Mouse (Mus musculus): ENCODE data around the gene Ubash3a. TPM values are rescaled to one million over a fixed set of nuclear protein-coding genes. Genes with fewer than 3 reads are reported as not detected.
"Not testable (repeated sequence)": the region's sequence is repeated elsewhere in the genome, so short reads cannot be mapped to it uniquely, and the experiment has no call there.

Gene Ubash3a
- total and polyA plus RNA-seq, 2 experiments from 2014 or later: 0.21 TPM; not detected in 1

- no peak overlapping the region for H3K27ac ChIP-seq
- no peak for ATAC-seq
- H3K27me3 ChIP-seq (ENCODE audit: insufficient read depth, low read length): no peaks in the 10 kb centered on the region
- WGBS: 89% methylated on average over 4 of the region's 4 CpGs
- H3K4me3 ChIP-seq (ENCODE audit: low read length): no peak overlapping the region
- TF ChIP-seq CTCF (IDR thresholded peaks at IDR 0.05; ENCODE audit: low read depth): no peak
- H3K4me2 ChIP-seq (ENCODE audit: low read depth, low read length): no peak overlapping the region
- no peak overlapping the region for H3K9ac ChIP-seq (replicated peaks; ENCODE audit: low read length)
- H3K9me3 ChIP-seq (ENCODE audit: low read length): no peaks in the 10 kb centered on the region
- H3K4me1 ChIP-seq (ENCODE audit: insufficient read depth, low read length): no peaks in the 10 kb centered on the region
- no peaks in the 10 kb centered on the region for H3K36me3 ChIP-seq (ENCODE audit: insufficient read depth, low read length)
- DNase-seq (ENCODE audit: low spot score): no peak
Observed at GRCm38 (mm10) chr17:31270246-31270645, 62.6 kb downstream of the Ubash3a start.

- not testable (repeated sequence) for H3K36me3 ChIP-seq (ENCODE audit: insufficient read depth, low read length); H3K27ac ChIP-seq; ATAC-seq; H3K27me3 ChIP-seq (ENCODE audit: insufficient read depth, low read length); H3K4me2 ChIP-seq (ENCODE audit: low read depth, low read length); DNase-seq (ENCODE audit: low spot score); H3K9me3 ChIP-seq (ENCODE audit: low read length); H3K9ac ChIP-seq (replicated peaks; ENCODE audit: low read length); H3K4me1 ChIP-seq (ENCODE audit: insufficient read depth, low read length); H3K4me3 ChIP-seq (ENCODE audit: low read length)
- 86% methylated on average over 8 of the region's 8 CpGs for WGBS
Observed at GRCm38 (mm10) chr17:31270736-31271135, 63.1 kb downstream of the Ubash3a start.

- Histone ChIP-seq H3K4me3 (ENCODE audit: low read length) (no peak overlapping the region), H3K36me3 (ENCODE audit: insufficient read depth, low read length) (no peaks in the 10 kb centered on the region), H3K27me3 (ENCODE audit: insufficient read depth, low read length) (no peaks in the 10 kb centered on the region), H3K9ac (replicated peaks; ENCODE audit: low read length) (no peak overlapping the region), H3K27ac (no peak overlapping the region), H3K9me3 (ENCODE audit: low read length) (no peaks in the 10 kb centered on the region), H3K4me2 (ENCODE audit: low read depth, low read length) (no peak overlapping the region), H3K4me1 (ENCODE audit: insufficient read depth, low read length) (no peaks in the 10 kb centered on the region)
- ATAC-seq: no peak
- 63% methylated on average over 4 of the region's 7 CpGs for WGBS
- no peak for DNase-seq (ENCODE audit: low spot score)
- TF ChIP-seq CTCF (IDR thresholded peaks at IDR 0.05; ENCODE audit: low read depth): peak; percentile 29
Observed at GRCm38 (mm10) chr17:31271136-31271851, 63.6 kb downstream of the Ubash3a start.

GRCm38 (mm10) chr17:31272416-31273165 lies 64.9 kb downstream of the Ubash3a start:
- no peak for ATAC-seq
- Histone ChIP-seq H3K4me2 (ENCODE audit: low read depth, low read length) (no peak overlapping the region), H3K9ac (replicated peaks; ENCODE audit: low read length) (no peak overlapping the region), H3K27ac (no peak overlapping the region), H3K4me1 (ENCODE audit: insufficient read depth, low read length) (0 out of 2 replicates have a peak, but pooled peaks cover 2% of the 10 kb centered on the region), H3K36me3 (ENCODE audit: insufficient read depth, low read length) (no peaks in the 10 kb centered on the region), H3K9me3 (ENCODE audit: low read length) (no peaks in the 10 kb centered on the region), H3K27me3 (ENCODE audit: insufficient read depth, low read length) (no peaks in the 10 kb centered on the region), H3K4me3 (ENCODE audit: low read length) (no peak overlapping the region)
- no peak for TF ChIP-seq CTCF (IDR thresholded peaks at IDR 0.05; ENCODE audit: low read depth)
- DNase-seq (ENCODE audit: low spot score): no peak
- 91% methylated on average over 9 of the region's 9 CpGs for WGBS

DNA sequence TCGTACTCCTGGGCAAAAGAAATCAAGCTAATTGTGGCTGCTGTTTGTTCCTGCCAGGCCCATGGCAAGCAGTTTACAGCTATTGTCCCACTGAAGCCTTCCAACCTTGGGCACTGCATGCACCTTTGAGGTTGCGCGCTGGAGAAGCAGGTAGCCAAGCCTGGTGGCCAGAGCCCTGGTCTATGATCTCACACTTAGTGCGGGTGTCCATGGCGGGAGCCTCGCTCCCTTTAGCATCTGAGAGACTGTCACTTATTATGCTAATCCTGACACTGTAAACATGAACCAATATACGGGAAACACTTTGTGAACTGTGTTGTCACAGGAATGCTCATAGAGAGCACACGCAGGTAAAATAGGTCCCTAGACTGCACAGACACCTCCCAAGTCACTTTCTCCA lies 66.0 kb downstream of the Ubash3a start:
- WGBS: 88% methylated on average over 8 of the region's 8 CpGs
- no peak overlapping the region for H3K4me3 ChIP-seq (ENCODE audit: low read length)
- no peak for TF ChIP-seq CTCF (IDR thresholded peaks at IDR 0.05; ENCODE audit: low read depth)
- H3K27me3 ChIP-seq (ENCODE audit: insufficient read depth, low read length): no peaks in the 10 kb centered on the region
- ATAC-seq (no peak), DNase-seq (ENCODE audit: low spot score) (no peak)
- no peaks in the 10 kb centered on the region for H3K9me3 ChIP-seq (ENCODE audit: low read length)
- H3K9ac ChIP-seq (replicated peaks; ENCODE audit: low read length): no peak overlapping the region
- no peak overlapping the region for H3K27ac ChIP-seq
- no peaks in the 10 kb centered on the region for H3K36me3 ChIP-seq (ENCODE audit: insufficient read depth, low read length)
- no peak overlapping the region for H3K4me2 ChIP-seq (ENCODE audit: low read depth, low read length)
- 0 out of 2 replicates have a peak, but pooled peaks cover 4% of the 10 kb centered on the region for H3K4me1 ChIP-seq (ENCODE audit: insufficient read depth, low read length)

DNA sequence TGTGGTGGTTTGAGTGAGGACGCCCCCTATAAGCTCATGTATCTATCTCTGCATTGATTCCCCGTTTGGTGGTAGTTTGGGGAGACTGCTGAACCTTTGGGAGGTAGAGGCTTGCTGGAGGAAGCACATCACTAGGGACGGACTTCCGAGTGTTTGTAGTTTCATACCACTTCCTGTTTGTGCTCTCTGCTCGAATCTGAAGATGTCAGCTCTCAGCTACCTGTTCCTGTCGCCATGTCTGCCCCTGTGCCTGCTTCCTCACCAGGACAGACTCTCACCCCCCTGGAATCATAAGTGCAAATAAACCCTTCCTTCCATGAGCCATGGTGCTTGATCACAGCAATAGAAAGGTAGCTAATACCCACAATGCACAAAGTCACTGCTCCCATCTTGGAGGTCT lies 67.5 kb downstream of the Ubash3a start:
- WGBS: 84% methylated on average over 6 of the region's 6 CpGs
- H3K36me3 ChIP-seq (ENCODE audit: insufficient read depth, low read length): no peaks in the 10 kb centered on the region
- no peak overlapping the region for H3K27ac ChIP-seq
- 0 out of 2 replicates have a peak, but pooled peaks cover 4% of the 10 kb centered on the region for H3K4me1 ChIP-seq (ENCODE audit: insufficient read depth, low read length)
- no peak overlapping the region for H3K4me2 ChIP-seq (ENCODE audit: low read depth, low read length)
- H3K4me3 ChIP-seq (ENCODE audit: low read length): no peak overlapping the region
- no peak overlapping the region for H3K9ac ChIP-seq (replicated peaks; ENCODE audit: low read length)
- DNase-seq (ENCODE audit: low spot score) (no peak), ATAC-seq (no peak)
- H3K9me3 ChIP-seq (ENCODE audit: low read length): no peaks in the 10 kb centered on the region
- no peak for TF ChIP-seq CTCF (IDR thresholded peaks at IDR 0.05; ENCODE audit: low read depth)
- no peaks in the 10 kb centered on the region for H3K27me3 ChIP-seq (ENCODE audit: insufficient read depth, low read length)
